Mouse (Mus musculus) layer of hippocampus, adult 18-20 months (tissue): ENCODE results near the gene Retsat. TPM values are rescaled to one million over a fixed set of nuclear protein-coding genes. Genes with fewer than 3 reads are reported as not detected.

Experiments used
- total RNA-seq, 2 experiments: library from RNA; stranded (reverse); gene quantifications; 2 replicates each; pipeline ENCODE4 v1.2.3; 2021

Retsat gene
- total RNA-seq, 2 experiments from 2014 or later: 64.3 to 76.9 TPM

Other genes with a start within 250 kb of the Retsat start
- gene Tmem150a, start 243.0 kb upstream of the Retsat start, total RNA-seq: 1 to 10 TPM; 8.4 to 9.2 TPM
- 10 to 100 TPM; 87.5 to 89.4 TPM for gene Rnf181, start 231.5 kb upstream of the Retsat start, total RNA-seq
- gene Vamp5, start 218.0 kb upstream of the Retsat start, total RNA-seq: 1 to 10 TPM; 5.8 to 8.1 TPM
- gene Vamp8, start 207.8 kb upstream of the Retsat start, total RNA-seq: 10 to 100 TPM; 17.7 to 18.9 TPM
- 10 to 100 TPM; 21.7 to 23.3 TPM for gene Ggcx, start 184.2 kb upstream of the Retsat start, total RNA-seq
- 100 to 1,000 TPM; 193 to 211 TPM for gene Mat2a, start 158.9 kb upstream of the Retsat start, total RNA-seq
- gene Sh2d6, start 76.8 kb upstream of the Retsat start, total RNA-seq: under 1 TPM; 0.67 to 0.76 TPM
- 1 to 10 TPM; 3.9 to 5.0 TPM for gene Capg, start 54.1 kb upstream of the Retsat start, total RNA-seq
- 10 to 100 TPM; 24.5 to 24.8 TPM for gene Elmod3, start 62 bp upstream of the Retsat start, total RNA-seq
- 10 to 100 TPM; 95.0 to 98.9 TPM for gene Tgoln1, start 18.5 kb downstream of the Retsat start, total RNA-seq
- 1 to 10 TPM; 3.2 to 3.5 TPM for gene Tcf7l1, start 190.8 kb downstream of the Retsat start, total RNA-seq